ENCODE assay signal across 10 mouse cellular contexts in the genomic region with DNA sequence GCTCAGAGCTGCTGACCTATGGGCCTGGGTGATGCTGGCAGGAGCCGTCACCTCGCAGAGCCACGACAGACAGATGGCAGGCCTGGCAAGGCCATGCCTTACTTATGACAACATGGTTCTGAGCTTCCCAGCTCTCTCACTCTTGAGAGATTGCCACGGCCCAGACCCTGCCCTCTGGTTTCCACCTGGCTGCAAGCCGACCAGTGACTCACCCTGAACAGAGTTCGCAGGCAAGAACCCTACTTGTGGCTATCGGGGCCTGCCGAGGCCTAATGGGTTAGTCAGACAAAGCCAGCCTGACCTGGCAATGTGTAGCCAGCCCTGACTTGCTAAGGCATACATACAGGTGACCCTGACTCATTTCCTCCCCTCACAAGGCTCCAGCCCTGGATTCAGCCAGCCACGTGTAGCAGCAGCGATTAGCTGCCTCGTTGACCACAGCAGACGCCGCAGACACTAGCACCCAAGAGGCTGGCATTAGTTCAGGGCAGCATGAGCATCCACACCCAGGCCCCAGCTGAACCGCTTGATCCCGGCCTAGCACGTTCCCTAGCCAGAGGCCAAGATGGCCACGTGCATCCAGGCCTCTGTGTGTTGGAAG. TPM values are rescaled to one million over a fixed set of nuclear protein-coding genes. Genes with fewer than 3 reads are reported as not detected.
A peak's percentile ranks its signal among the peaks of the same experiment; 100 is the strongest.
DNase-seq lines count a peak whose midpoint lies in the region; ATAC-seq and TF ChIP-seq lines count a peak whose summit lies in the region.
"Had no signal": no experiment of that assay in that cellular context is flagged by ENCODE, and none has a peak within 500 bp of the region (broad histone marks: within the 10 kb centered on the region; RNA-seq: fewer than 3 reads in every experiment).

No protein-coding gene starts in this region.

- peaks cover 11% of the 10 kb centered on the region; the same call in 1 of the 2 replicates for H3K79me2 ChIP-seq in liver, adult 2 months (ENCODE audit: control insufficient read depth, insufficient read depth, low read length)

- TF ChIP-seq CTCF in liver, adult 2 months (IDR thresholded peaks at IDR 0.05; ENCODE audit: low read depth, low read length): peak; percentile 49

- no peak for TF ChIP-seq POLR2A in liver, adult 2 months (IDR thresholded peaks at IDR 0.05; ENCODE audit: extremely low read depth, insufficient read depth, low read length)

- 27% methylated on average over 17 of the region's 17 CpGs for WGBS in liver, adult 2 months
- 92% methylated on average over 17 of the region's 17 CpGs for WGBS in liver, embryonic 11.5 days

- H3K4me2 ChIP-seq in liver, embryonic 11.5 days: no peak overlapping the region
- H3K4me2 ChIP-seq: lung, embryonic 14.5 days had no signal

- H3K4me1 ChIP-seq in liver, adult 2 months (ENCODE audit: control insufficient read depth, insufficient read depth, low read length): peaks cover 52% of the 10 kb centered on the region
- peaks cover 26% of the 10 kb centered on the region for H3K4me1 ChIP-seq in liver, embryonic 11.5 days (replicated peaks; ENCODE audit: control insufficient read depth, insufficient read depth, low read length)

- DNase-seq in liver, adult 2 months (ENCODE audit: extremely low read depth, low read depth, low spot score): peak; percentile 92
- no peak for DNase-seq in liver, embryonic 11.5 days (ENCODE audit: low spot score)
- peak; percentile 91 for DNase-seq in adrenal gland, postnatal 10 days
- peak; percentile 100 for DNase-seq in fibroblast of lung, adult 2 months (ENCODE audit: low read depth)
- DNase-seq in natural killer cell, adult 2 months (ENCODE audit: low spot score in 2 of 2): peak; percentile 62 to 63
- no peak for DNase-seq in frontal cortex, postnatal 14 days (ENCODE audit: low spot score in 2 of 2)
- no peak for DNase-seq in thymus, postnatal 0 days (ENCODE audit: low spot score)
- no peak for DNase-seq in frontal cortex, postnatal 36 days (ENCODE audit: low spot score in 2 of 2)
- DNase-seq: lung, embryonic 14.5 days; retina, postnatal 1 day had no signal

- H3K36me3 ChIP-seq in liver, adult 2 months (ENCODE audit: control insufficient read depth, insufficient read depth, low read length): peaks cover 2% of the 10 kb centered on the region; the same call in 1 of the 2 replicates
- peaks cover 39% of the 10 kb centered on the region for H3K36me3 ChIP-seq in liver, embryonic 11.5 days (ENCODE audit: control insufficient read depth, insufficient read depth, low read length)

- ATAC-seq in liver, embryonic 11.5 days (replicated peaks; ENCODE audit: low FRiP score): no peak

- H3K9ac ChIP-seq in liver, adult 2 months (ENCODE audit: low read depth, low read length): peak overlapping the region; percentile 4; the same call in 1 of the 2 replicates
- H3K9ac ChIP-seq in liver, embryonic 11.5 days (ENCODE audit: low read depth, low read length): no peak overlapping the region
- H3K9ac ChIP-seq: lung, embryonic 14.5 days had no signal

- peak overlapping the region; percentile 65 for H3K27ac ChIP-seq in liver, adult 2 months (replicated peaks; ENCODE audit: insufficient read depth, low read depth, low read length)
- no peak overlapping the region for H3K27ac ChIP-seq in liver, embryonic 11.5 days (ENCODE audit: low read depth, low read length)

- no peaks in the 10 kb centered on the region for H3K9me3 ChIP-seq in liver, embryonic 11.5 days (ENCODE audit: control insufficient read depth, low read length)

- no peak overlapping the region for H3K4me3 ChIP-seq in liver, adult 2 months (ENCODE audit: insufficient read depth, low read depth, low read length)
- H3K4me3 ChIP-seq in liver, embryonic 11.5 days (ENCODE audit: low read depth, low read length): no peak overlapping the region

- no peaks in the 10 kb centered on the region for H3K27me3 ChIP-seq in liver, adult 2 months (ENCODE audit: control insufficient read depth, insufficient read depth, low read length)
- H3K27me3 ChIP-seq in liver, embryonic 11.5 days (replicated peaks; ENCODE audit: control insufficient read depth, insufficient read depth, low read length): no peaks in the 10 kb centered on the region

RNA-seq across cellular contexts. Expression of gene Vps37b, which starts 25.1 kb away (rescaled TPM):
- 4.4 and 6.2 TPM in 2 replicates for total RNA-seq in liver, adult 2 months (2014; rRNA removed)
- 27.3 and 31.4 TPM in 2 replicates for polyA plus RNA-seq in liver, adult 2 months (2012; rRNA removed)
- 31.3 TPM in 2 replicates for polyA plus RNA-seq in liver, embryonic 11.5 days (2014; fragmentation: Nextera tagmentation; extraction: Ambion mirVana)
- 10 to 100 TPM; 41.1 to 58.1 TPM for total RNA-seq in adrenal gland, postnatal 10 days (2021)
- 32.4 and 32.8 TPM in 2 replicates for polyA plus RNA-seq in thymus, postnatal 0 days (2015; fragmentation: Nextera tagmentation; extraction: Ambion mirVana)

RNA-seq across cellular contexts. Expression of gene Hip1r, which starts 33.6 kb away (rescaled TPM):
- total RNA-seq in liver, adult 2 months (2014; rRNA removed): 9.1 and 9.7 TPM in 2 replicates
- polyA plus RNA-seq in liver, adult 2 months (2012; rRNA removed): 9.2 and 11.5 TPM in 2 replicates
- polyA plus RNA-seq in liver, embryonic 11.5 days (2014; fragmentation: Nextera tagmentation; extraction: Ambion mirVana): 20.2 and 20.6 TPM in 2 replicates
- total RNA-seq in adrenal gland, postnatal 10 days (2021): 10 to 100 TPM; 18.2 to 22.5 TPM
- polyA plus RNA-seq in thymus, postnatal 0 days (2015; fragmentation: Nextera tagmentation; extraction: Ambion mirVana): 9.8 and 11.0 TPM in 2 replicates

Comparison
In these comparisons a context has a peak if more than half of its experiments do, and no peak if none do; other contexts are left out.
1. DNase-seq: peak in liver, adult 2 months (single experiment), adrenal gland, postnatal 10 days (single experiment), fibroblast of lung, adult 2 months (single experiment) and natural killer cell, adult 2 months (2 of 2); none in liver, embryonic 11.5 days (single experiment), frontal cortex, postnatal 14 days (0 of 2), thymus, postnatal 0 days (single experiment) and frontal cortex, postnatal 36 days (0 of 2).